Comparison of ENCODE assay signal across 9 mouse cellular contexts in the genomic region with DNA sequence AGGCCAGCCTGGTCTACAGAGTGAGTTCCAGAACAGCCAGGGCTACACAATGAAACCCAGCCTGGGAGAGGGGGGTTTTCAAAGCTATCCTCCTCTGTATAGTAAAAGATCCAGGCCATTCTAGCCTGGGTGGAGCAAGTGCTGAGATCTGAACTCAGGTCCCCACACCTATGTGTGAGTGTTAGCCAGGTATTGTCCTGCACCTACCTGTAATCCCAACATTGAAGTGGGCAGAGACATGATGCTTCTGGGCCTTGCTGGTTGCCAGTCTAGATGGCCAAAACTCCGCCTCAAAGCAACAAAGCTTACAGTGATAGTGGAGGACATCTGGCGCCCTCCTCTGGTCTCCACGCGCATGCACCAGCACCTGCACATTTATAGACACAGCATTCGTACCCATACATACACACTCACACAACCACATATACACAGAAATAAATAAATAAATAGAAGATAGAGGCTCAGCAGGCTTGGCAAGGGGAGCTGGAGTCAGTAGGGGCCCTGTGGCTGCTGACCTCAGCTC. TPM values are rescaled to one million over a fixed set of nuclear protein-coding genes. Genes with fewer than 3 reads are reported as not detected.
DNase-seq lines count a peak whose midpoint lies in the region; ATAC-seq and TF ChIP-seq lines count a peak whose summit lies in the region.
"Had no signal": no experiment of that assay in that cellular context is flagged by ENCODE, and none has a peak within 500 bp of the region (broad histone marks: within the 10 kb centered on the region; RNA-seq: fewer than 3 reads in every experiment).

No protein-coding gene starts in this region.

- H3K9me3 ChIP-seq in forebrain, postnatal 0 days (ENCODE audit: low read length), result no peaks in the 10 kb centered on the region
- H3K9me3 ChIP-seq in forebrain, embryonic 10.5 days, result no peaks in the 10 kb centered on the region
- H3K9me3 ChIP-seq: neural tube, embryonic 12.5 days had no signal

- no peaks in the 10 kb centered on the region for H3K27me3 ChIP-seq in forebrain, postnatal 0 days (ENCODE audit: insufficient read depth, low read length)
- no peaks in the 10 kb centered on the region for H3K27me3 ChIP-seq in forebrain, embryonic 10.5 days (ENCODE audit: poor library complexity, severe bottlenecking)
- H3K27me3 ChIP-seq: neural tube, embryonic 12.5 days had no signal

- peak; percentile 37 for DNase-seq in forebrain, postnatal 0 days
- no peak for DNase-seq in forebrain, embryonic 10.5 days (ENCODE audit: extremely low spot score, low spot score)
- peak; percentile 35 for DNase-seq in ovary, postnatal 36 days (ENCODE audit: low spot score)
- DNase-seq in ovary, postnatal 10 days (ENCODE audit: low spot score), result no peak
- DNase-seq in cerebellum, adult 9-11 months, result peak; percentile 45
- peak; percentile 49 for DNase-seq in kidney, postnatal 14 days
- no peak for DNase-seq in spleen, postnatal 36 days (ENCODE audit: low spot score in 2 of 2)

- no peak overlapping the region for H3K27ac ChIP-seq in forebrain, postnatal 0 days (ENCODE audit: low read depth, low read length)
- H3K27ac ChIP-seq in forebrain, embryonic 10.5 days, result no peak overlapping the region
- H3K27ac ChIP-seq: neural tube, embryonic 12.5 days had no signal

- no peak overlapping the region for H3K9ac ChIP-seq in forebrain, postnatal 0 days
- H3K9ac ChIP-seq: neural tube, embryonic 12.5 days had no signal

- ATAC-seq in forebrain, postnatal 0 days, result no peak
- ATAC-seq in megakaryocyte-erythroid progenitor cell, adult 5-6 weeks (replicated peaks; ENCODE audit: low FRiP score, low TSS enrichment, poor library complexity, severe bottlenecking), result peak; percentile 62

- H3K4me1 ChIP-seq in forebrain, postnatal 0 days (ENCODE audit: insufficient read depth), result no peaks in the 10 kb centered on the region
- H3K4me1 ChIP-seq in forebrain, embryonic 10.5 days, result no peaks in the 10 kb centered on the region
- H3K4me1 ChIP-seq: neural tube, embryonic 12.5 days had no signal

- no peak overlapping the region for H3K4me3 ChIP-seq in forebrain, postnatal 0 days (ENCODE audit: low read depth, low read length)
- H3K4me3 ChIP-seq in forebrain, embryonic 10.5 days, result no peak overlapping the region
- H3K4me3 ChIP-seq: neural tube, embryonic 12.5 days had no signal

- peak; percentile 65 for TF ChIP-seq CTCF in forebrain, postnatal 0 days (IDR thresholded peaks at IDR 0.05; ENCODE audit: low read depth)

- H3K4me2 ChIP-seq in forebrain, postnatal 0 days (ENCODE audit: low read depth), result no peak overlapping the region
- H3K4me2 ChIP-seq: neural tube, embryonic 12.5 days had no signal

- no peaks in the 10 kb centered on the region for H3K36me3 ChIP-seq in forebrain, postnatal 0 days (ENCODE audit: insufficient read depth)
- peaks cover 100% of the 10 kb centered on the region for H3K36me3 ChIP-seq in forebrain, embryonic 10.5 days (replicated peaks)

- WGBS in forebrain, postnatal 0 days, result 63% methylated on average over 5 of the region's 5 CpGs
- 67% methylated on average over 5 of the region's 5 CpGs for WGBS in forebrain, embryonic 10.5 days

RNA-seq across cellular contexts. Expression of a gene that starts 28.3 kb away (rescaled TPM):
- not detected in 2 replicates for total RNA-seq in forebrain, postnatal 0 days (2014; rRNA removed)
- polyA plus RNA-seq in forebrain, postnatal 0 days (2015; fragmentation: Nextera tagmentation; extraction: Ambion mirVana), result 0.52 TPM in 1 of 2 replicates, not detected in the other
- not detected in 2 replicates for polyA plus RNA-seq in forebrain, embryonic 10.5 days (2016; fragmentation: Nextera tagmentation; extraction: Ambion mirVana)
- total RNA-seq in megakaryocyte-erythroid progenitor cell, adult 5-6 weeks (2014; fragmentation: Nextera tagmentation), result not detected in 2 replicates
- total RNA-seq in megakaryocyte-erythroid progenitor cell, adult 5-6 weeks (2017), result not detected in 2 replicates
- polyA plus RNA-seq: neural tube, embryonic 12.5 days had no signal

RNA-seq across cellular contexts. Expression of a gene that starts 47.5 kb away (rescaled TPM):
- total RNA-seq in forebrain, postnatal 0 days (2014; rRNA removed), result 77.9 and 106 TPM in 2 replicates
- polyA plus RNA-seq in forebrain, postnatal 0 days (2015; fragmentation: Nextera tagmentation; extraction: Ambion mirVana), result 33.5 and 51.8 TPM in 2 replicates
- 72.0 and 75.9 TPM in 2 replicates for polyA plus RNA-seq in forebrain, embryonic 10.5 days (2016; fragmentation: Nextera tagmentation; extraction: Ambion mirVana)
- 172 and 208 TPM in 2 replicates for total RNA-seq in megakaryocyte-erythroid progenitor cell, adult 5-6 weeks (2014; fragmentation: Nextera tagmentation)
- 185 and 213 TPM in 2 replicates for total RNA-seq in megakaryocyte-erythroid progenitor cell, adult 5-6 weeks (2017)

Comparison
In these comparisons a context has a peak if more than half of its experiments do, and no peak if none do; other contexts are left out.
1. DNase-seq: peak in forebrain, postnatal 0 days (single experiment), ovary, postnatal 36 days (single experiment), cerebellum, adult 9-11 months (single experiment) and kidney, postnatal 14 days (single experiment); none in forebrain, embryonic 10.5 days (single experiment), ovary, postnatal 10 days (single experiment) and spleen, postnatal 36 days (0 of 2).